Mouse (Mus musculus) embryo, embryonic 10.5 days (tissue): Measurements from ENCODE around the gene Cdr2.
A peak's percentile ranks its signal among the peaks of the same experiment; 100 is the strongest.
"Not testable (repeated sequence)": the region's sequence is repeated elsewhere in the genome, so short reads cannot be mapped to it uniquely, and the experiment has no call there.

Experiments used
- DNase-seq: peaks from one replicate; pipeline ENCODE4 v3.0.0-alpha.2; 2015; ENCODE audit warnings: low spot score

Gene Cdr2

GRCm38 (mm10) chr7:120982200-120982841 is at the start of gene Cdr2, which contains the start of gene Mfsd13b:
TSS of gene Cdr2 (minus strand) at chr7:120982312.
TSS of gene Mfsd13b (plus strand) at chr7:120982509.
- DNase-seq = peak; percentile 100

GRCm38 (mm10) chr7:121029947-121030346 is 47.8 kb upstream of the Cdr2 start:
- not testable (repeated sequence) for DNase-seq

DNA sequence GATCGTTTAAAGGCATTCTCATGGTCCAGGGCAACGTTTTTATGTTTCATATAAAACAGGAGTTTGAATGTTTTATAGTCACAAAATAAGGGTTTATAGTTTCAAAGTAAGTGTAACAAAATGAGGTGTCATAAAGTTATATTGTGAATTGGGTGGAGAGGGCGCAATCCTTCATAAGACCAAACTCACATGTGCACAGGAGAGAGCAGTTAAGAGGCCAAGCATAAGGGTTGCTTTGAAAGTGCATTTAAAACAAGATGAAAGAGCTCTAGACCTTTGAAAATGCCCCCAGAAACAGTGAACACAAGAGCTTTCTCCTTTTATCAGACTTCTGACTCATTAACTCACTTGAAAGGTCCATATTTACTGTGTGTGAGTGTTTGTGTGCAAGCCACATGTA is 44.2 kb upstream of the Cdr2 start:
- no peak for DNase-seq

DNA sequence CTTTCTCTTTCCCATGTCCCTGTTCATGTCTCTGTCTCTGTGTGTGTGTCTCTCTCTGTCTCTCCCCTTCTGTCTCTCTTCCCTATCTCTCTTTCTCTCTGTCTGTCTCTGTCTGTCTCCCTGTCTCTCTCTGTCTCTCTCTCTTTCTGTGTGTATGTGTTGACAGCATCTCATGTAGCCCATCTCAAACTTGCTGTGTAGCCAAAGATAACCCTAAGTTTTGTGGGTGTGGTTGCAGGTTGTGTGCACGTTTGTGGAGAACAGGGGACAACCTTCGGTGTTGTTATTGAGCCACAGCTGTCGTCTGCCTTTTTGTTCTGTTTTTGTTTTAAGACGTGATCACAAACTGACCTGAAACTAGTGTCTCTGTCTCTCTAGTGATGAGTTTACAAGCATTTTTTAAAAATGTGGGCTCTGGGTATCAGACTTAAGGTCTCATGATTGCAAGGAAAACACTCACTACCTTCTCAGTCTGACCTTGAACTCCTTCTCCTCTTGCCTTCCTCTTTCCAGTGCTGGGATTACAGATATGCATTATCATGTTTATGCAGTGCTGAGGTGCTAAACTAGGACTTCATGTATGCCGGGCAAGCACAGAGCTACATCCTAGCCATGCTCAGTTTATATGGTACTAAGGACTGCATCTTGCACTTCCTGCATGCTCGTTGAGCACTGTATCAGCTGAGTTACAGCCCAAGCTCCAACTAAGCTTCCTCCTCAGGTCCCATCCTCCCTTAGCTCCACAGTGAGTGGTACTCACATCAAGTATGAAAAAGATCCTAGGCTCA is 43.3 kb upstream of the Cdr2 start:
- no peak for DNase-seq

GRCm38 (mm10) chr7:121020277-121020676 is 38.2 kb upstream of the Cdr2 start:
- DNase-seq = no peak

DNA sequence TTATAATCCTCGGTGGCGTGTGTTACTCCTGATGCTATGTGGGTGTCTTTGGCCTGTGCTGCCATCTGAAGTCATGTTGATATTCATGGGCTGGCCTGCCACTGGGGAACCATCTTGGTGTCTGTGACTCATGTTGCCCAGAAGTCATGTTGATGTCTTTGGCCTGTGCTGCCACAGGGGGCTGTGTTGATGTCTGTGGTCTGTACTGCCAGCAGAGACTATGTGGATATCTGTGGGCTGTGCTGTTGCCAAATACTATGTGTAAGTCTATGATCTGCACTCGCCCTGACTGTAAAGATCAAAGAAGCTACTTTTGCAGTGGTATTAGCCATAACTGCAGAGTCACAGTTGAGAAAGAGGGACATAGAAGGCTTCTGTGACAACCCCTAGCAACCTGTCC is 36.7 kb upstream of the Cdr2 start:
- DNase-seq = no peak

DNA sequence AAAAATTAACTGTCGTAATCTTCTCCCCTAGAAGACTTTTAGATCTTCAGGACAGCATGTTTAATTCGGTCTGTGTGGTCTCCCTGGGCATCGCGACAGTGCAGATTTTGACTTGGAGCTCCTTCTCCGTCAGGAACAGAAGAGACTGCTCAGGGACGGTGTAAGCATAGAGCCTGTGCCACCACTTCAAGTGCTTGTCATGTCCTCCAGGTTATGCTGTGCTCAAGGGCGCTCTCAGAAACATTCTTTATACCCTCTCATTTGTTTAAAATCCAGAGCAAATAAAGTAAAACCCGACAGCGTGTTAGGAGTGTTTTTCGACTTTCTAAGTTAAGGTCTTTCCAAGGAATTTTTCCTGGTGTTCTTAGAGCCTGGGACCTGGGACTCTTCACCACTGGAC is 32.4 kb upstream of the Cdr2 start:
- no peak for DNase-seq

- peak; percentile 9 for DNase-seq
Measured at GRCm38 (mm10) chr7:121011794-121012689, 29.9 kb upstream of the Cdr2 start.

- DNase-seq = no peak
Measured at GRCm38 (mm10) chr7:121003793-121004418, 21.8 kb upstream of the Cdr2 start.

DNA sequence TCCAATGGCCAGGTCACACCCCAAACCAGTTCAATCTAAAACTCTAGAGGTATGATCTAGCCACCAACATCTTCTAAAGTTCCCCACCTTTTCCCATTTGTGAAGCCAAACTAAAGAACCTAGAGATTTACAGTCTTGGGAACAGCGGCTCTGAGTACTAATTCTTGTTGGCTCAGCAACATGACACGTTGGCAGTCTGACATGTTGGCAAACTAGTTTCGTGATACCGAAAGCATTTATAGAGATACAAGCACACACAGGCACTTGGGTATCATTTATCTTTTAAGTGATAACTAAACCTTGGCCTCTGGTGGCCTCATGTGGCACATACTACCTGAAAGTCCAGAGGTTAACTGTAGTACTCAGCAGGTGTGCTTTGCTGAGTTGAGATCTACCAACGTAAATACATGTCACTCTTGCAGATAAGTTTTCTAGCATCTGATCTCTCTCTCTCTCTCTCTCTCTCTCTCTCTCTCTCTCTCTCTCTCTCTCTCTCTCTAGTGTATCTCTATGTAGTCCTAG is 20.4 kb upstream of the Cdr2 start:
- no peak for DNase-seq

DNA sequence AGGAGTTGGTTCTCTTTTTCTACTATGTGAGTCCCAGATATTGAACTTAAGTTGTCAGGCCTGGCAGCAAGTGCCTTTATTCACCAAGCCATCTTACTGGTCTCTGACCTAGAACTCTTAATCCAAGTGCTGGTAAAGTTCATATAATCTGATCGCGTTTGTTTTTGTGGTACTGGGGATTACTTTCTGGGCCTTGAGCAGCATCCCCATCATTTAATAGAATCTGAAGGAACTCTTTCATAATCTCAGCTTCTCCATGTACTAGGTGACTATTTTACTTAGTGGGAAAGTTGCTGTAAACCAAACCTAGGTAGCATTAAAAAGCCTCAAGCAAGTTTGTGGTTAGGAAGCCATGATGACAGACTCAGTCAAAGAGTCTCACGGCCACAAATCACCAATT is 19.8 kb upstream of the Cdr2 start:
- no peak for DNase-seq

- DNase-seq = no peak
Measured at GRCm38 (mm10) chr7:121000065-121000822, 18.1 kb upstream of the Cdr2 start.

DNA sequence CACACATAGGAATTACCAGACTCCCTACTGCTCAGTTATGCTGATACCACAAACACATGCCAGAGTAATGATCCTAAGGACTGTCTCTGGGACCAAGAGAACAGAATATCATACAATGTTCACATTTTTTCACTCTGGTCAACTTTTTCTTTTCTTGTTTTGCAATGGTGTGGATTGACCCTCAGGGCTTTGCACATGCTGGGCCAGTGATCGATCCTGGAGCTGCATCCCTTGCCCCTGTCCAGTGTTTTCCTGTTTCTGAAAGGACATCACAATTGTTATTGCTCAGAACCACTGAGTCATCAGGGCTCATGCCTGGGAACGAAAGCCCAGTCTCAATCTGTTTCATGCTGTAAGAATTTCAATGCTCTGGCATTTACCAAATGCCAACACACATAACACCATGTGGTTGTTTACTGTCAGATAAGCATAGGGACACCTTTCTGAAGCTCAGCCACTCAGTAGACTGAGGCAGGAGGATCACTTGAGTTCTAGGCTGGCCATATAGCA is 17.0 kb upstream of the Cdr2 start:
- no peak for DNase-seq

GRCm38 (mm10) chr7:120991191-120991590 is 9.1 kb upstream of the Cdr2 start:
- no peak for DNase-seq

GRCm38 (mm10) chr7:120982968-120983367 is 856 bp upstream of the Cdr2 start:
- peak; percentile 70 for DNase-seq

DNA sequence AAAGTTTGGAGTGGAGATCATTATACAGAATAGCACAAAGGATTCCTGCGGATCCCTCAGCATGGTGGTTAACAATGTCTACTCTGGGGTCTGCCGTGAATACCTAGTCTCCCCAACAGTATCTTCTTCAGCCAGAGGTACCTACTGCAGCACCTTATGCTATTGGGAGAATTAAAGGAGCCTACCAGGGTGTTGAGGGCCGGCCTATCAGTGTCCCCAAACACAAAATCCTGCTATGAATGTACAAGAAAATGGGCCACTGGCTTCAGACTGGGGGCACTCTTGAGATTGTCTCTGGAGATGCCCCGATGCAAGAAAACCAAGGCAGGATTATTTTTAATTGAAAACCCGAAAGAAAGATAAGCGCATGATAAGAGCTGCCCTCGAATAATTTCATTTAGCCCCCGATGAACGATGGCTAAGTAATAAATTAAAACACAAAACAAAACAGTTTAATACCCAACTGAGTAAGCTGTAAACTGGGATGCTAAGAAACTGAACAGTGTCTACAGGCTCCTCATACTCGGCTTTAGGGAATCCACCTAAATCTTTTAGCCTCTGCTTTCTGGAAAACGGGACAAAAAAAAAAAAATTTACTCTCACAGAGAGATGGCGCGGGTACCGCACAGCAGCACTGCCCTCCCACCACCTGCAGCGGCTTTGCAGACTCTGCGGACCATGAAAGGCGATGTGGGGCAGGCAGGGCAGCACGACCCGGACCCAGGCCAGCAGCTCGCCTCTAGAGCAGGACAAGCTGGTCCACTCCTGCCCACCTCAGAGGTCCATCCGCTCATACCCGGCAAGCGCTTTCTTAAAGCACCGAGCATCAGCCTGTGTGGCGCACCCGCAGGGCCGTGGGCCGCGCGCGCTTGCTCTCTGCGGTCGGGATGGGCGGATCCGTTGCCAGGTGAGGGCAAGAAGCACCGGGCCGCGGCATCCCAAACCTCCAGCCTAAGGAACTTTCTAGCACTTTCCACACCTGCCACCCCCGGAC is 884 bp downstream of the Cdr2 start:
- DNase-seq = peak; percentile 63

DNA sequence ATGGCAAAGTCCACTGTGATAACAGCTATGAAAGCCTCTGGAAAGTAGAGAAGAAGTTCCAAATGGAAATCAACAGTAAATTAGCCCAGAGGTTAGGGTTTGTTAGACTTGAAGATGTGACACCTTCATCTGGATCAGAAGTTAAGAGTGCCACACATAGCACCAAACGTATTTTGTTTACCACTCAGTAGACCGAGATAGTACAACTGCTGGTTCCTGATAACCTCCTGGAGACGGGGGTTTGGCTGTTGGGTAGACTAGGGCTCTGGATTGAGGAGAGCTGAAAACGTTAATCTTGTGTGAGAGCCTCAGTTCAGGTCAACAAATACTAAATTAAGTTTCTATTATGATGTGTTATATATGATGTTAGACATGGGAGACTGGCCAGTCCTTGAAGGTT is 2.1 kb downstream of the Cdr2 start:
- no peak for DNase-seq

DNA sequence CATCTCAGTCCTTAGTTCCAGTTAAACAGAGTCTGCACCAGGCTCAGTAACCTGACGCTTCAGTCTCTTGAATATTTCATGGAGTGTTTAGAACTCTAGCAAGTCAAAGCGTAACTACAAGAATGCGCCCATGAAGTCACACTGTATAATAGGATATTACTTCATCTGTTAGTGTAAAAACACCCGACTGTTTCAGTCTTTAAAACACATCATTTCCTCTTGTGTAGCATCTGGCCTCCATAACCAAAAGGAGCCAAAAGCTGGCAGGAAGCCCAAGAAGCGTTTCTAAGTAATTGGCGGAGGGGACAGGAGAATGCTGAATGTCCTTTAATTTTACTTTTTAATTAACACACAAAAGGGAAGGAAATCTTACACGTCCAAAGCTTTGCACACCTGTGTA is 5.0 kb downstream of the Cdr2 start:
- DNase-seq = no peak

DNA sequence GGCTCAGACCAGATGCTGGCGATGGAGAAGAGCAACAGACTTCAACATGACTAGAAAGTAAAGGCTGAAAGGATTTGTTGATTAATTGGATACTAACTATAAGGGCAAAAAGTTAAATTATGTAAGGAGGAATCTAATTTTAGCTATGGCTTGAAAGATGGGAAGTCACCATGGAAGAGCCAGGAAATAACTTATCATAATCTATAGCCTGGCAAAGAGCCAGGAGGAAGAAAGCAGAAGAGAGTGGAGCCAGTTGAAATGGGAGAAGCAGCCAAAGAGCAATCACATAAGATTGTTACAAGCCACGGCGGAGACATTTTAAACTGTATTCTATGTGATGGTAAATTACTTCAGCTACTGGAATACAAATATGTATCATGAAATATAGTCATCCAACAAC is 8.1 kb downstream of the Cdr2 start:
- DNase-seq = no peak

- not testable (repeated sequence) for DNase-seq
Measured at GRCm38 (mm10) chr7:120972471-120972870, 9.6 kb downstream of the Cdr2 start.
